Comparison of ENCODE assay signal across 8 mouse cellular contexts in the genomic region with DNA sequence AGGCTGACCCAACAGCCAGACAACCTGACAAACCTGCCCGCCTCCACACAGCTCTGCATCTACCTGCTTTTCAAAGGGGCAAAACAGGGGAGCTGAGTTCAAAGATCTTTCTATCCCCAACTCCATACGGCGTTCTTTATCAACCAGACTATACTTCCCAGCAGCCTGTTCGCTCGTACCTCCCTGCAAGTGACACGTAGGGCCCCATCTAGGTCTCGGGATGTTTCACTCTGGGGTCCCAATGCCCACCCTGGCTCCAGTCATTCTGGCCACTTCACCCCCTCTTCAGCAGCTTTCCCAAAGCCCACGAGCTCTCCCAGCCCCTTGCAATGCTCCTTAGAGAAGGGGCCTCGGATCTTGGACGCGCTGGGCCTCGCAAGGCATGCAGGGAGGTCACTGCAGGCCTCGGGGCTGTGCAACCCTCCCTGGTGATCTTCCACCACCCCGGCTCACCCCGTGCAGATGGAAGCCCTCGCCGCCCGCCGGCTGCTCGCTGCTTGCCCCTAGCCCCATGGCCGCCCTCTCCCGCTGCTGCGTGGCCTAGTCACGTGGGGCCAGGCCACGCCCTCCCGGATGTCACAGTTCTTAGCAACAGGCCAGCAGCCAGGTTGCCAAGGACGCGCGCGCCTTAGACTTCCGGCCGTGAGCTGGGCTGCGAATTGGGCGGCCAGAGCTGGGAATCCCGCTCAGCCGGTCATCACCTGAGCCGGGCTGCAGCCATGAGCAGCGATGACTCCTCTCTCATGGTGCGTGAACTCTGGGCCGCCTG. TPM values are rescaled to one million over a fixed set of nuclear protein-coding genes. Genes with fewer than 3 reads are reported as not detected.
DNase-seq lines count a peak whose midpoint lies in the region; ATAC-seq and TF ChIP-seq lines count a peak whose summit lies in the region.

Gene Gorasp1 (minus strand): TSS at position 561 of the 769 bp plus-strand sequence.
Gene Ttc21a (plus strand): TSS at position 602 of the 769 bp plus-strand sequence.

- H3K4me3 ChIP-seq in hindbrain, embryonic 13.5 days, result peak within 1 kb of the TSS; percentile 61

- no peaks in the 10 kb centered on the region for H3K27me3 ChIP-seq in Patski
- H3K27me3 ChIP-seq in hindbrain, embryonic 13.5 days, result peaks cover 3% of the 10 kb centered on the region; the same call in 1 of the 2 replicates

- under 1% methylated on average over 40 of the region's 40 CpGs for WGBS in hindbrain, embryonic 13.5 days

- peak within 1 kb of the TSS; percentile 77 for H3K4me2 ChIP-seq in hindbrain, embryonic 13.5 days

- ATAC-seq in Patski, result peak; percentile 86
- peak; percentile 96 for ATAC-seq in hindbrain, embryonic 13.5 days (ENCODE audit: low FRiP score)

- H3K4me1 ChIP-seq in hindbrain, embryonic 13.5 days (replicated peaks), result peaks cover 17% of the 10 kb centered on the region

- H3K27ac ChIP-seq in hindbrain, embryonic 13.5 days, result peak within 1 kb of the TSS; percentile 72

- peak; percentile 68 for DNase-seq in Patski (ENCODE audit: low read depth, low spot score)
- peak; percentile 96 to 99 for DNase-seq in cerebellum, postnatal 14 days
- peak; percentile 84 to 86 for DNase-seq in frontal cortex, postnatal 14 days (ENCODE audit: low spot score in 2 of 2)
- DNase-seq in layer of hippocampus, postnatal 25 days (ENCODE audit: extremely low spot score in 1 of 2, low spot score in 1 of 2), result peak; percentile 89 to 94
- peak; percentile 95 for DNase-seq in lung, postnatal 25 days (ENCODE audit: low spot score)
- peak; percentile 96 for DNase-seq in retina, embryonic 14.5 days (ENCODE audit: low spot score)
- DNase-seq in thymus, postnatal 4 days, result peak; percentile 96

- no peaks in the 10 kb centered on the region for H3K9me3 ChIP-seq in hindbrain, embryonic 13.5 days

- CTCF ChIA-PET in Patski (lab: Charles Lee), result interaction anchor here (1.0 to 1.3 kb wide), 2 partner anchors 33 to 72 kb away, joined by 3 read pairs; no protein-coding TSS in a partner anchor

- H3K36me3 ChIP-seq in hindbrain, embryonic 13.5 days, result peaks cover 10% of the 10 kb centered on the region

- H3K9ac ChIP-seq in hindbrain, embryonic 13.5 days, result peak within 1 kb of the TSS; percentile 83

- POLR2A ChIA-PET in Patski (lab: Charles Lee), result interaction anchor here (0.6 kb wide), 1 partner anchor 39 kb away, joined by 3 read pairs; no protein-coding TSS in a partner anchor

- TF ChIP-seq CTCF in Patski (IDR thresholded peaks at IDR 0.05), result no peak

- in situ Hi-C loops in Patski (cut with MboI; ENCODE audit: low pct_unique_long_range_greater_than_20kb), result no loop called here

RNA-seq across cellular contexts. Expression of gene Gorasp1, which starts in this region (rescaled TPM):
- 24.1 TPM for polyA plus RNA-seq in Patski (2021)
- polyA plus RNA-seq in hindbrain, embryonic 13.5 days (2015; fragmentation: Nextera tagmentation; extraction: Ambion mirVana), result 26.0 and 27.9 TPM in 2 replicates
- 10 to 100 TPM; 35.4 to 37.9 TPM for total RNA-seq in layer of hippocampus, postnatal 25 days (2021)

RNA-seq across cellular contexts. Expression of gene Ttc21a, which starts in this region (rescaled TPM):
- 0.64 TPM for polyA plus RNA-seq in Patski (2021)
- 0.65 and 1.2 TPM in 2 replicates for polyA plus RNA-seq in hindbrain, embryonic 13.5 days (2015; fragmentation: Nextera tagmentation; extraction: Ambion mirVana)
- total RNA-seq in layer of hippocampus, postnatal 25 days (2021), result 1 to 10 TPM in 1 of 2 experiments, under 1 TPM in 1; 0.71 to 1.3 TPM

Comparison
In these comparisons a context has a peak if more than half of its experiments do, and no peak if none do; other contexts are left out.
1. Peak in every context shown above with its lines: DNase-seq, ATAC-seq, H3K4me3 ChIP-seq and H3K27ac ChIP-seq.